Mouse (Mus musculus) right cerebral cortex, adult 18-20 months (tissue): ENCODE data around the gene Slc26a8.

Experiments used
- DNase-seq: peaks from one replicate; pipeline ENCODE4 v3.0.0; 2022; ENCODE audit warnings: mixed read lengths

Slc26a8 gene

DNA sequence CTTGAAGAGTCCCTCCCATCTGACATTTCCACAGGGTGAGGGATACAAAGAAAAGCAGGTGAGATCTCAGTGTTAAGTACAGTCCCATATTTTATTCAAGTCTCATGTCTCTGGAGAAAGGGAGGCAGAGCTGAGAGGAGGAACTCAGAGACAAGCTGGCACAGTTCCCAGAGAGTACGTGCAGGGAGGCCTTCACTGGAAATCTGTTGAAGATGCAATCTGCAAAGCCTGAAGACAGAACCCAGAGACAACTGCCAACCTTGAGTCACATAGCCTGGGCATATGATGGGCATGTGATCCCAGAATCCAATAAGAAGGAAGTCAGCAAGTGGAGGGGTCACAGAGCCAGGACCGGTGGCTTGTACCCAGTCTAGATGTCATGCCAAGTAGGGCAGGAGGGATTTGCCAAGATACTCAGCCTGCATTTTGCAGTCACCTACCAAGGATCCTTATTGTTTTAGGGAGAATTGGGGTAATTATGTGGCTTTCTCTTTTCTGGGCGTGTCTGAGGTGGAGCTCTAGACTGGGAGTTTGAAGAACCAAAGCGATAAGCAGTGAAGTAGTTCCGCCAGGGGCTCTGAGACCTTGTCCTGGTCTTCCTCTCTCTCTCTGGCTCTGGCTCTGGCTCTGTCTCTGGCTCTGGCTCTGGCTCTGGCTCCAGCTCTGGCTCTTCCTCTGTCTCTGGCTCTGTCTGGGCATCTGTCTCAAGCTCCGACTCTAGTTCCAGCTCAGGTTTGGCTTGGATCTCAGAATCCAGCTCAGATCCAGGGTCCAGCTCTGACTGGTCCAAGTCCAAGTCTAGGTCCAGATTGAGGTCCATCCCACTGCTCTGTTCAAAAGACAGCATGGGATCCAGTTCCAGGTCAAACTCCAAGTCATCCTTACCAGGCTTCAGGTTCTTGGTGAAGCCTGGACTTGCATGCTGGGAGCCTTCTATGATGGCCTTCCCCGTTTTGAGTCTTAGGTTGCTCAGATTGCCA is 52.0 kb downstream of the Slc26a8 start:
- DNase-seq: peak; percentile 74

DNA sequence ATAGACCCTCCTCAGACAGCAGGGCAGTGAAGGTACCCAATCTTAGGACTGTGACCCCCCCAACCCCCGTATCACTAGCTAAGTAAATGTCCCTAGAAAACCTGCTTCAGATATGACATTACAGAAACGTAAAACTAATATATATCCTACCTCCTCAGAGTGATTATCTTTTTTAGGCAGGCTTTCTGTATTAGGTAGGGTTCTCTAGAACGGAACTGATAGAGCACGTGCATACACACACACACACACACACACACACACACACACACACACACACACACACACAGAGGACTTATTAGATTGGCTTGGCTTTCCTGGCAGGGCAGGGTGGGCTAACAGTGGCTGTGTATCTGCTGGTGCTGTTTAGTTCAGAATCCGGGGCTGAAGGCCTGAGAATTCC is 54.2 kb downstream of the Slc26a8 start:
- DNase-seq: no peak

DNA sequence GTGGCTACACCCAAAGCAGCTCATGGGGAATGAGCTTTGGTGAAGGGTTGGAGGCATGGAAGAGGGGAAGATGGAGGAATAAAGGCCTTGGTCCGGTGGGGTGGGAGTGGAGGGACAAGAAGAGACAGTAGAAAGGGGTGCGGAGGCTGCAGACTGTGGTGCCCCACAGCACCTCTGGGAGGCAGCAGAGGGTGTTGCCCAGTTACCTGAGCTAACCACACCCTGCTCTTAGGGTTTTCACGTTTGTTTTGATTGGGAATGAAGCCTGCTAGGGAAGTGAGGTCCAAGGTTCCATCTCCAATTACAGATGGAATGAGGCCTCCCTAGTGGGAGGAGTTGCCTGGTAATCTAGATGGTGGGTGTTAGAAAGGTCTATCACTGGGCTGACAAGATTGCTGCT is 60.9 kb downstream of the Slc26a8 start:
- DNase-seq: no peak

DNA sequence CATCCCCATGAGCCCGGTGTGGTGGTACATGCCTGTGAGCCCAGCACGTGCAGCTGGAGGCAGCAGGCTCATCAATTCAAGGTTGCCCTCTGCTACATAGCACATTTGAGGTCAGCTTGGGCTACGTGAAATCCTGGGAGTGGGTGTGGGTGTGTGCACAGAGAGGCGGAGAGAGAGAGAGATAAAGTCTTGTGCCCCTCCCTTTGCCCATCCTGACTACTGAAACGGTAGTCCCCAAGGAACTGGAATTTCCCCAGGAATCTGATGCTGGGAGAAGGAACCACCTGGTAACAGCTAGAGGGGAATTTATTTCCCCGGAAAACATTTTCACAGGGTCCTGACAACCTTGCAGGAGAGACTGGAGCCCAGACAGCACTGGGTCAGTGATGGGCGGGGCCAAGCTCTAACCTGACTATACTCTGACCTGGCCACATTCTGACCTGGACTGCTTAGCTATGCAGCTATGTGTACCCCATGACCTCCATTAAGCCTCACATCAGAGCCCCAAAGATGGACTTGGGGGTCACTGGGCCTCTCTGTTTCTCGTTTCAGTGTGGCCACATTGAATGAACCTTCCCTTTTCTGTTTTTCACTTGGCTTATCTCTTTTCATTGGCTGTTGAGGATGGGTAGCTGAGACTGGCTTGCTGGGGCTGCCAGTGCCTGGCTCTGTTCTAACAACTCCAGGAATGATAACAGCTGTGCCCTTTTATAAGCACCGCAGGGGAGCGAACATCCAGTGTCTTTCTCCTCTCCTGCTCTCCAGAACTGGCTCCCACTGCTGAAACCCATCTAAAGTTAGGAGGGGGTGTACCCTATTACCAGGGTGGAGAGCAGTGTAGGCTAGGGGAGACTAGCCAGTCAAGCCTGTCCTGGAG is 61.5 kb downstream of the Slc26a8 start:
- no peak for DNase-seq

DNA sequence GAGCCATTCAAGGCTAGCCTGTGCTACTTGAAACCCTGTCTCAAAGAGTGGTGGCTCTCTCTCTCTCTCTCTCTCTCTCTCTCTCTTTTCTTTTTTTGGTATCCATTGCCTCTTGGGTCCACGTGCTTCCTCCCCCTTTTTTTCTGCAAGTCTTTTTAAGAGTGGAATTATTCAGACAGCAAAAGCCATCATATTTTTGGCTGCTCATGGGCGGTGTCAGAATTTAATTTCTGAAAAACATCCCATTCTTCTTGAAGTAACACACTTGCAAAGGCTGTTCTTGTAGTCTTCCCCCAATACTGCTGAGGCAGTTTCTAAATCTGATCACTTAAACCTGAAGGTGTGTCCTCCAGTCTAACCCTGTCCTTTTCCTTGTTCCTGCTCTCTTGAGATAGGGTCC is 63.1 kb downstream of the Slc26a8 start:
- peak; percentile 75 for DNase-seq

DNA sequence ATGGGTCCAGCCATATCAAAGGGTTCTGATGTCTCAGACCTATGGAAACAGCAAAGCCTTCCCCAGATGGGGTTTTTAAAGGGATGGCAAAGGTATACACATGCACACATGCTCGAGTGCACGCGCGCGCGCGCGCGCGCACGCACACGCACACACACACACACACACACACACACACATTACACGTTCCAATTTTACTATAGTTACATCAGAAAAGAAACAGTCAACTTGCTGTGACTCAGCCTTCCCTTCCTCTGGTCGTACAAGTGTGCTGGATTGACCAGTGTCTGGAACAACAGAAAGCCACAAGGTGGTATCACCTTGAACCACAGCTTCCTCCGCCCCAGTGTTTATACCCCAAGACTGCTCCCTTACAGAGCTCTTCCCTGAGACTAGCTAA is 64.7 kb downstream of the Slc26a8 start:
- DNase-seq: no peak

DNA sequence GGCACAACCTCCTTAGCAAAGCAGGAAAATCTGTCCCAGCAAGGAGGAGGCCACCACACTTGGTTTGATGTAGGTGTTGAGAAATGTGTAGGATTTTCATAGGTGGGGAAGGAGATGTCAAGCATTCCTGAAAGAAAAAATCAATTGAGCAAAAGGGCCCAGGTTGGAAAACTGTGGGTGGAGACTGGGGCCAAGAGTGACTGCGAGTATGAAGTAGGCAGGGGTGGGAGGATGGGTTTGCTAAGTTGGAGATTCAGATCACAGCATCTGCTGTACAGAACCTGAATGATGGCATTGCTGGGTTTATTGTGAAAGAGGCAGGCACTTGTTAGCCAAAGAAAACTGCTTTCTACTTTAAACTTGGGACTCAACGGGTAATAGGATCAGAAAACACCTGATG is 65.2 kb downstream of the Slc26a8 start:
- peak; percentile 65 for DNase-seq

DNA sequence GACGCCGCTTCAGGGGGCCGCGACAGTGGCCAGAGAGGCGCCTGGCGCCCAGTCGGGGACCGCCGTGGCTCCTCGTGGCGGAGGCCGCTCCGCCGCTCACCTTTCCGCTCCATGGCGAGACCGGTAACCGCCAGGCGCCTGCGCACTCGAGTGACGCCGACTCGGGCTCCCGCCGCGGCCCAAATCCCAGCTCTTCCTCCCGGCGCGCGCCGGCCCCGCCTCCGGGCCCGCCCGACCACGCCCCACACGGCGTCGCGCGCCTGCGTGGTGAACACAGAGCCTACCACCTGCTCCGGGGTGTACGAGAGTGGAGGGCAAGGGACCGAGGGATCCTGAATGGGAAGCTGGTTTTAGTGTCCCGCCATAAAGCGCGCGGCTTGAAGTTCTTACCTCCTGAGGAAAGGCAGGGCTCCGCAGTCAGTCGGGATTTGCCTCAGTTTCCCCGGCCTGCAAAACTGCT is 67.7 kb downstream of the Slc26a8 start, which contains the start of gene Srpk1:
Srpk1 (minus strand) TSS at position 410 of the 460 bp plus-strand sequence.
- DNase-seq: peak; percentile 92

DNA sequence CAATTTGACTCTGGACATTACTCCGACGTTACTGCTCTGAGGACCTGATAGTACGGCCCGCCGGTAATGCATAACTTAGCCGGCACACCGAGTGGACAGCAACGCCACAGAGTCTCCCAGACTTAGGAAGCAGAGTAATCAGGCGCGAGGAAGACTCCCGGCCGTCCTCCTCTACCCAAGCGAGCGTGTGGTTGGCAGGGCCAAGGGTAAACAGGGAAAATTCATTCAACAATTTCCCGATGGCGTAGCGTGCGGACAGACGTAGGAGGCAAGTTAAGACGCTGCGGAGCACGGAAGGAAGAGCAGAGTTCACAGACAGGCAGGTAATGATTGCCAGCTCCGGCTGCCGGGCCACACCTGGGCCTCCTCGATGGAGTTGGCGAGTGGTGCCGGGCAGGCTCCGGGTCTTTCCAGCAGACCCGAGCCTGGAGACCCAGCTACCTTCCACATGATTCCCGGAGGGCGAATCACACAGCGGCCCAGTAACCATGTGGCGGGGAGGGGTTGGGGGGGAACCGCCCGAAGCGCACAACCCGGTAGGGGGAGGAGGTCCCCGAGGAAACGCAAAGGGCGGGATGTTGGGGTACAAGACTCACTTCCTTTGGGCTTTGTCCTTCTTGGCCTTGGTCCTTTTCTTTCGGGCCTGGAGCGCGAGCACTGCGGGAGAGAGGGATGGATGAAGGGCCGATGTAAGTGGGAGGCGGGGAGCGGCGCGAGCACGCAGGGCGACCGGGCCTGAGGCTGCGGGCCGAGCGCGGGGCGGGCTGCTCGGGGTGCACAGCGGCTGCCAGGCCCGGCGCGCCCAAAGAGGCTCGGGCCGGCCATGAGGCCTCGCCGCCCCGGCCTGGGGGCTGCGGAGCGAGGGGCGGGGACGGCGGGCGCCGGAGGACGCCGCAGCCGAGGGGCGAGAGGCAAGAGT is 68.4 kb downstream of the Slc26a8 start:
- DNase-seq: peak; percentile 58

DNA sequence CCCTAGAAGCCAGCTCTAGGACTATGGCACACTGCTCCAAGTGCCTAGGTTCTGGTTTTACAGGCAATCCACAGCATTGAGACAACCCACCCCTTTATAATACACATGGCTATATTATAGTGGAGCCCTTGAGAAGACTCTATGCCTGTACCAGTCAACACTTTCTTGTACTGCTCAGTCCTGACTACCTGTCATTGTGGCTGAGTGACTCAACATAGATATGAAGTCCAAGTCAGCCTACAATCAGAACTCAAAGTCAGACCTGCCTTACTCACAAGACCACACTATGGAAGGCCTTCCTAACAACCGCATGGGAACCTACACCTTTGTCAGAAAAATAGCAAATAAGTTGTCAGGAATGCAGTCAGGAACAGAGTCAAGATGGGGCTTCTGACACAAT is 71.3 kb downstream of the Slc26a8 start:
- no peak for DNase-seq

DNA sequence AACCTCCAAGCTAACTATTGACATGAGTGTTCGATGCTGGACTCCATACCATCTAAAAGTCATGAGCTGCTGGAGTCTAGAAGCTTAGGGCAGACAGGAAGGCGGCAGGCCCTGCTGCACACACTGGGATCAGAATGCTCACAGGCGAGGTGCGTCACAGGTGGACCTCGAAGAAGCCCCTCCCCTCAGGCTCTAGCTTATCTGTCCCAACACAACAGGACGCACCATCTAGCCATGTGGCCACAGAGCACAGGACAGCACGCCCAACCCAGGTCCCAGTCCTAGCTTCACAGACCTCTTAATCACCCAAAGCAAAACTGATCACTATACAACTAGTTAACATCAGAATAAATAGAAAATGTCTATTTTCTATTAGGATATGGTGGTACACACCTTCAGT is 71.9 kb downstream of the Slc26a8 start:
- no peak for DNase-seq

DNA sequence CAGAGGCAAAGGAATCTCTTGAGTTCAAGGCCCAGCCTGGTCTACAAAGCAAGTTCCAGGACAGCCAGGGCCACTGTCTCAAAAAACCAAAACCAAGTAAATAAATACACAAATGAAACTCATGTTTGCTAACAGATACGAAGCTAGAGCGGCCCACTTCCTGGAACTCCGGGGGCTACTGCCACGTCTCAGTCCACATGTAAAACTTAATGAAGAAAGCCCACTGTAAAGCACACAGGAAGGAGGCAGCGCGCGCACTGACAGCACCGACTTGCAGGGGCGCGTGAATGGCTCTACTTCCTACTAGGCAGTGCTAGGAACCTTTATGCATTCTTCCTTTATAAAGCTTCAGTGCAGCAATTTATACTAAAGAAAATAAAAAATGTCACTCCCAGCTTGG is 72.4 kb downstream of the Slc26a8 start:
- no peak for DNase-seq

DNA sequence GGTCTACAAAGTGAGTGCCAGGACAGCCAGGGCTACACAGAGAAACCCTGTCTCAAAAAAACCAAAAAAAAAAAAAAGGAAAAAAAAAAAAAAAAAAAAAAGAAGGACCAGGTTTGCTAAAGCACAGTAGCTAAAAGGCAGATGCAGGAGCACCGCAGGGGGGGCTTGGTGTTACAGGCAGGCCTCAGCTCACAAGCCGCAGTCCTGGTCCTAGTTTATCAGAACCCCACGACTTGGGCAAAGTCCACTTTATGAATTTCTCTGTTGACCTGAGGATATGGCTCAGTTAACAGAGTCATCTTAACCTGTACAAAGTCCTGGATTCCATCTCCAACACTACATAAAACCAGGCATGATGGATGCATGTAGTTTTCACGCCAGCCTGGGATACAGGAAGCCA is 74.7 kb downstream of the Slc26a8 start:
- DNase-seq: no peak

DNA sequence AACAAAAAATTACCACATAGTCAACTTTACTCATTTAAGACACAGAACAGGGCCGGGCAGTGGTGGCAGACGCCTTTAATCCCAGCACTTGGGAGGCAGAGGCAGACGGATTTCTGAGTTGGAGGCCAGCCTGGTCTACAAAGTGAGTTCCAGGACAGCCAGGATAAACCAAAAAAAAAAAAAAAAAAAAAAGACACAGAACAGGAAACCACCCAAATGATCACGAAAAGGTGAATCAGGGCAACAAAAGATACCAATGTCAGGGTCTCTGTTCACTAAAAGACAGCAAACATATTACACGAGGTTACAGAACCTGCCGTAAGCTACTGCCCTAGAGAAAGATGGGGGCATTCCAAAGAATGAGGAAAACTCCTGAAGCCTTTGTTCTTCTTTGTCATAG is 76.9 kb downstream of the Slc26a8 start:
- DNase-seq: no peak

DNA sequence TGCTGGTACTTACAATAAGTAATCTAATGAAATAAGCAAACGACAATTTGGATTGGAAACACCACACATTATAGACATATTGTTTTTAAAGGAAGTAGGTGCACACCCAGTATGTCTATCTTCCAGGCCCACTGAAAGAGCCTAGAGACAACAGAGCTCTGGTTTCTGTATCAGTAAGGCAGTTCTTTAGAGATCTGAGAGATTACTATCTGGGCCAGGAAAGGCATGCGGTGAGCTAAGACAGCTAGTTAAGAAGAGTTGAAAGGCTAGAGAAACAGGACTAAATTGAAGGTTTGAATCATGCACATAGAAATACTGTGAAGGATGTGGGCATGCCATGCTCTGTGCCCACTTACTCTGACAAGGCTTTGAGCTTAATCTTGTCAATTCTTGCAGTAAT is 77.4 kb downstream of the Slc26a8 start:
- no peak for DNase-seq

DNA sequence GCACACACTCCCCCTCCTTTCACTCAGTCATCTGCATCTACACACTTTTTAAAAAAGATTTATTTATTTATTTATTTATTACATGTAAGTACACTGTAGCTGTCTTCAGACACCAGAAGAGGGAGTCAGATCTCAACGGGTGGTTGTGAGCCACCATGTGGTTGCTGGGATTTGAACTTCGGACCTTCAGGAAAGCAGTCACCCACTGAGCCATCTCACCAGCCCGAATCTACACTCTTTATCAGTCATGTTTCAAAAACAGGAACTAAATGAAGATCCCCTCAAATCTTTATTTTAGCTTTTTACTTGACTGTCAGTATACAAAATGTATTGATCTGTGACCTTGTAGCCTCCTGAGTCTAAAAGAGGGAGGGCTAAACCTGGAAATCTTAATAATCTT is 80.5 kb downstream of the Slc26a8 start:
- no peak for DNase-seq

DNA sequence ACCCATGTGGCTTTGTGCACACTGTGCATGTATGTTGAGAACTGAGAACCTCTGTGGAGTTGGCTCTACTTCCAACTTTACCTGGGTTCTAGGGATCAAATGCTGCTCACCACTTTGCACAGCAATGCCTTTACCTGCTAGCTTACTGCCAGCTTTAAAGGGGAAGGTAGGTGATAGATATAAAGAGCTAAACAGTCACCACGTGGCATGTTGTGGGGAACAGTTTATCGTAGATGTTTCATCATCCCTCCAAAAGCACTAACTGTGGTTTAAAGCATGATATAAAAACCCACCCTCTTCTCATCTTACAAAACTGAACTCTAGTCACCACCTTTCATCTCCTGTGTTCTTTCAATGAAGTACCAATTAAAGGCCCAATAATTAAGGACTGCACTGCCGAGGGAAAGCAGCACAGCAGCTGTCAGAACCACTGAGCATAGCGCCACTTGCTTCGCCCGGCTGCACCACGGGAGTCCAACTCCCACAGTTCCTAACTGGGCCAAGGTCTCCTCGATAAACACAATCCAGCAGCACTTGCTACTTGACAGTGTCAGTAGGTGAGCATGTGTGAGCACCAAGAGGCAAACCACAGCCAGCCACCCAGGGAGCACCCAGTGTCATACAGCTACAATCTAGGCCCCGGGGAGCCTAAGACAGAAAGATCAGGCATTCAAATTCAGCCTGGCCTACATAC is 88.3 kb downstream of the Slc26a8 start:
- DNase-seq: no peak

DNA sequence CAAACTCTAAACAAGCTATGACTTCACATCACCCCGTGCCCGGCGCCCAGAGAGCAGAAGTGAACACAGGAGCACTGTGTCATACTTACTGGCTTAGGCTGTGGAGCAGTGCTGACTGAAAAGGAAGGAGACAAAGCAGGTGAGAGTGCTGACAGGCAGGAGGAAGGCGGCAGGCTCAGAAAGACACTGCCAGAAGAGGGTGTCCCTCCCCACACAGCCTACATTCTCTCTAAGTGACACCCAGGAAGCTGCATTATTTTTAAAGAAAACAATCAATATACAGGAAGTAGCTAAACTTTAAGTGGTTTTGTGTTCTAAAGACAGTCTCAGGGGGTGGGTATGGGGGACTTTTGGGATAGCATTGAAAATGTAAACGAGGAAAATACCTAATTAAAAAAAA is 89.3 kb downstream of the Slc26a8 start:
- DNase-seq: no peak

DNA sequence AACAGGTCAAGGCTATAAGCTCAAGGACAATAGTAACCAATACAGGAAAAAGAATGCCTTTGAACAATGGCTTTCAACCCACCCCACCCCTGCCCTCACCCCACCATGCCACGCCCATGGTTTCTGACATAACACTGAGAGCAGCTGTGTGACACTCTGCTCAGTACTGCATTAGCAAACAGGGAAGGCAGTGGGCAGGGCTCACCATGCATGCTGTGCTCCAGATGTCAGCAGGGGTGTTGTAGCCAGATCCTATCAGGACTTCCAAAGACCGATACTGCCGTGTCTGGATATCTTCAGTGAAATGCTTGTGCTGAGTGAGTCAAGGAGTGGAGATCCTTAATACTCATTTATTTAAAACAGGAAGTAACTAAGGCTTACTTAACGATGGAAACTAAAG is 96.1 kb downstream of the Slc26a8 start:
- no peak for DNase-seq

DNA sequence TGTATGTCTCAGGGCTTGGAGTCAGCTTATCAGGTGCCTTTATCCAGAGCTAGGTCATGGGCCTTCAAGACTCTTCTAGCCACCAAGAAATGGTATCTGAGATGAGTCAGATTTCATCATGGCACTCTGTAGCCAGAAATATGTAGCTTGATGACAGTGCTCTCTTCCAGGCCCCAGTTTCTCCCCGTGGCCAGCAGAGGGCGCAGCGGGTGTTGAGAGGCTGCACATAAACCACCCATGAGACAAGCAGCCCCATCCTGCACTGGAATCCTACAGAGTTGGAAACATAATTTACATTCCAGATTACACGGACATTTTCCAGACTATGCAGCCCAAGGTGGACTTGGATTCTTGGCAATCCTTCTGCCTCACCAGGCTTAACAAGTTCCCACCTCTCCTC is 97.0 kb downstream of the Slc26a8 start:
- peak; percentile 83 for DNase-seq

DNA sequence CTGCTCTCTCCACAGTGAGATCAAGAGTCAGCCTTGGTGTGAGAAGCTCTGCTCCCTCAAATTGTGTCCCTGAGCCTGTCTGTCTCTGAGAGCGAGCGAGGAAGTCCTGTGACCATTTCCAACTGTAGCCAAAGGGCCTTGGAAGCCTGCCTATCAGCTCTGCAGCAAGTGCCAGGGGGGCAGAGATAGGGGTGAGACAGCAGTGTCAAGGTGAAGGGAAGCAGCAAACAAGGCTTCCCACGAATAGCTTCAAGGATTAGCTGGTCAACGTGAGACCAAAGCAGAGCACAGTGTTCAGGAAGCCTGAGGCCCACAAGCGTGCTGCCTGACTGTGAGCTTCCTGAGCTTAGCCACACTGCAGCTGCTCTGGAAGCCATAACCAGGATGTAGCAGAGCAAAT is 98.6 kb downstream of the Slc26a8 start:
- DNase-seq: no peak

DNA sequence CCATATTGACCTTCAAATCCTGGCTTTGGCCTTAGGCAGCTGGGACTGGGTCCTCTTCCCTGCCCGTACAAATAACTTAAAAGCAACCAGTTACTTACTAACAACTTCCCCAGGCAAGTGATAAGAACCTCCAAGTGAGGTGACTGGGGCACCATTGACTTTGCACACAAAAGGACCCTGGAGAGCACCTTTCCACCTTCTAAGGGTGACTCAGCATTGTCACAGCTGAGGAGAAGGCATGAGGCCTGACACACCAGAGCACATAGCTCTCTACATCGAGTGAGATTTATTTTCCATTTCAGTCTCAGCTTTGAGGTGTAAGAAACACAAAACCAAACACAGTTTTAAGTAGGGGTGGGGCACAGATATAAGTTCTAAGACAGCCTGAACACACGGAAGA is 99.4 kb downstream of the Slc26a8 start:
- DNase-seq: no peak
